Mouse (Mus musculus) hematopoietic stem cell, adult 5-6 weeks (primary cell): Measurements from ENCODE around the gene Ccdc80. TPM values are rescaled to one million over a fixed set of nuclear protein-coding genes. Genes with fewer than 3 reads are reported as not detected.

ENCODE experiments used
- ATAC-seq, 2 experiments: fragments of 125-278 bp in 1 of 2; replicated peaks in 1 of 2; 2 replicates each; pipeline ENCODE4 v1.8.0; 2016 to 2017; ENCODE audit warnings: inconsistent platforms in 2 of 2, mild to moderate bottlenecking in 2 of 2, moderate number of reproducible peaks in 2 of 2, low read depth in 1 of 2, moderate TSS enrichment in 1 of 2; ENCODE audit not compliant: low FRiP score in 2 of 2, poor library complexity in 2 of 2, severe bottlenecking in 2 of 2, insufficient read depth in 1 of 2, low TSS enrichment in 1 of 2
- total RNA-seq: library from RNA; stranded (forward); fragments of 172-1452, 232-1000 nt; gene quantifications from 2 replicates; pipeline ENCODE4 v1.2.3, GENCODE M21; 2017

Gene Ccdc80
- 0.94 TPM in 1 of 2 replicates, not detected in the other for total RNA-seq

GRCm38 (mm10) chr16:45093137-45093731 lies at the start of gene Ccdc80:
TSS of gene Ccdc80 (plus strand) at chr16:45093402.
- no peak for ATAC-seq

DNA sequence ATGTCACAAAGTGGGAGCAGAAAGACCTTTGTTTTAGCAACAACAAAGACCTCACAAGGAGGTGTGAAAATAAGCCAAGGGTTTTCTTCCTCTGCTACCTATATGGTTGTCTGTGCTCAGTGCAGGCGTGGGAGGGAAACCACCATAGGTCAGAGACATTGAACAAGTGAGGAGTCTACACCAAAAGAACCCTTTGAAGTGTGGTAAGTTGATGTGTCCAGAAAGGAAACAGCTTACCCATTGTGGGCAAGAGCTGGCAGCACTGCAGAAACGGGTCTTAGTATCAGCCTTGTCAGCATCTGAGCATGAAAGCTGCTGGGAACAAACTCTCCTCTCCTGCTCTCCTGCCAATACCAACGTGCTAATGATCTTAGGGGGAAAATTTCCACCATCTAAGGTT lies 48.4 kb upstream of the Ccdc80 start:
- ATAC-seq = peak; percentile 91 to 94

DNA sequence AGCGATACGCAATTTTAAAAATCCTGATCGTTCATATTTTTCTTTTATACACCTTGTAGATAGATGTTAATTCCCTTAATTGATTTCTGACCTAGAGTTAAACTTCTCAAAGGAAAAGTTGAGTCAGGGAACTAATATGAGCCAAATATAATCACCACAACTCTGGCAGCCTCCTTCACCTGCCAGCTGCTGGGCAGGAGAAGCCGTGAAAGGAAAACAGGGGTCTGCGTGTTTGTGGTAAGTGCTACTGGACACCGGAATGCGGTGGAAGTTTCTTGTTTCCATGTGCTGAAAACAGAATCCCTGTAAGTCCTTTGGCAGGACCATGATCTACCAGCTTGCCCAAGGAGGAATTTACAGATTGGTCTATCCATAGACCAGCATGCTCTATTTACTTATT lies 36.0 kb upstream of the Ccdc80 start:
- no peak for ATAC-seq

DNA sequence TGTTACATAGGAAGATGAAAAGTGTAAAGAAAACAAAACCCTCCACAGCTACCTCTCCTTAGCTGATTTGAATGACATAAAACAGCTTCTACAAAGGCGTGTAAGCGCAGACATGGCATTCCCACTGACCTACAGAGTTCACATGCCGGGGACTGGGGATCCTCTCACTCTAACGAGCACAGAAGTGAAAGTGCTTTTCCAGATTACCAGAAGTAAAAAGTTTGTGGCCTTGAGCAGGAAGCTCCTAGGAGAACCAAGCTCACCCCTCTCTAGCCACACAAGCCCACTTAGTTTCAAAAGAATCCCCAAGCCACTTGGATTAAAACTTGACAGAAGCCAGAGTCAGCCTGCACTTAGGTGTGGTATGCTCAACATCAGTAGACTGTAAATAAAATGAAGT lies 35.3 kb upstream of the Ccdc80 start:
- no peak; a peak in 1 of 4 replicates for ATAC-seq

- ATAC-seq = no peak
Measured at GRCm38 (mm10) chr16:45061140-45061539, 32.1 kb upstream of the Ccdc80 start.

GRCm38 (mm10) chr16:45070383-45071083 lies 22.7 kb upstream of the Ccdc80 start:
- ATAC-seq = no peak

- ATAC-seq = no peak
Measured at GRCm38 (mm10) chr16:45071424-45071823, 21.8 kb upstream of the Ccdc80 start.

- no peak for ATAC-seq
Measured at GRCm38 (mm10) chr16:45077517-45078080, 15.6 kb upstream of the Ccdc80 start.

- no peak for ATAC-seq
Measured at GRCm38 (mm10) chr16:45079322-45079721, 13.9 kb upstream of the Ccdc80 start.

DNA sequence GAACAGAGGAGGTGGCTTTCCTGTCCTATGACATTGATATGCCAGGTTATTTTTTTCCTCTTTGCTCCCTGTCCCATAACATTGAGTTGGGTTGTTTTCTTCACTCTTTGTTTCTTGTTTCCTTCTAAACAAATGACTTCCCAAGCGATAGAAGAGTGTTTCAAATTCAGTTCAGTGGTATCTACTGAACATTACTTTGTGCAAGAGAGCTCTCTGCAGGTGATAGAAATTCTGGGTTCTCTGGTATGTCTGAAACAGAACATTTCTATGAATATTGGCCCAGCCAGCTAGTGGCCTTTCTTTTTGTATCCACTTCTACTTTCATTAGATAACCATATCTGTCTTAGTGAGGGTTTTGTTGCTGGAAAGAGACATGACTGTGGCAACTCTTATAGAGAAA lies 4.4 kb upstream of the Ccdc80 start:
- ATAC-seq = no peak

DNA sequence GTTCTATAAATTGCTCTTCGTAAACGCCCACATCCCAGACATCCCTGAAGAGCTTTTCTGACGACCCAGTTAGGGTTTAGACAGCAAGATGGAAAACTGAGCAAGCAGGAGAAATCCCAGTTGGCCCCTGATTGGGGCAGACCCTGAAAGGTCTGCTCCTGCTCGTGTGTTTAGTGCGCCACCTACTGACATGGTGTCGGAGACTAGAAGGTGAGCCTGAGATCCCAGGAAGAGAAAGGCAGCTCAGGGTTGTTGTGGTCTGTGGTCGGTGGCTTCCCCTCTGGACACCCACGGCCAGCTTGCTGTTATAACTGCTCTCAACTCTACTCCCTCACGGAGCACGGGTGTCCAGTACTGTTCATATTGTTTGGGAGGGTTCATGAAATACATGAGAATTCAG lies 3.2 kb upstream of the Ccdc80 start:
- ATAC-seq = peak; percentile 94 to 97

DNA sequence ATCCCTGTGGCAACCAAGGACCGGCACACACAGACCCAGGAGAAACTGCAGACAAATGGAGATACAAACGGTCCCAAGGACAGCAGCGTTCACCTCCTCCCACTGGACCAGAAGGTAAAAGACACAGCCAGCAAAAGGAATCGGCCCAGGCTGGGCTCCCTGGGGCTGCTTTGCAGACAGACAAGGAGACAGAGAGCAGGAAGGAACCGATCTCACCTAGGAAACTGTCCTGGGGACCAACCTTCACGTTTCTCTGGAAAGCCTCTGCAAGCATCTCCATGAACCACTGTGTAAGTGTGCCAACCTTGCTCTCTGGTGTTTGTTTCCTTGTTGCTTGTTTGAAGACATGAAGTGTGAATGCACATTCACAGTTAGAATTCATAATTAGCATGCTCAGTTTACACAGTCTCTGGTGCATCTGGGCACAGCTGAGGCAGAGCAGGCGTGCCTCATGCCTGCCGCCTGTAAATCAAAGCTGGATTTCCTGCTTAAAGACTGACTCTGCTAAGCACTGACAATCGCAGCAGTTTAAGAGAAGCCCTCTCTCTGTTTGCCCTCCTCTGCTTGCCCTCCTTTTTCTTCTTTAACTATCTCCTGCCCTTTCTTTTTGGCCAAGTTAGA lies 1.0 kb downstream of the Ccdc80 start:
- ATAC-seq = no peak

DNA sequence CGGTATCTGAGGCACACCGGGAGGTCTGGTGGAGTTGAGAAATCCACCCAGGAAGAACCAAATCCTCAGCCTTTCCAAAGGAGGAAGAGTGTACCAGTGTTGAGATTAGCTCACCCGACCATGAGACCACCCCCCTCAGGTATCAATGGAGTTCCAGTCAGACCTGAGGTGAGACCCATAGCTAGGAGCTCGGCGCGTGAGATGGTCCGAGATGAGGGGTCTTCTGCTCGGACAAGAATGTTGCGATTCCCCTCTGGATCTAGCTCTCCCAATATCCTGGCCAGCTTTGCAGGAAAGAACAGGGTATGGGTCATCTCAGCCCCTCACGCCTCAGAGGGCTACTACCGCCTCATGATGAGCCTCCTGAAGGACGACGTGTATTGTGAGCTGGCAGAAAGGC lies 1.8 kb downstream of the Ccdc80 start:
- ATAC-seq = no peak

- peak in 1 of 2 experiments; percentile 44; a peak in 1 of 4 replicates for ATAC-seq
Measured at GRCm38 (mm10) chr16:45095561-45096482, 2.6 kb downstream of the Ccdc80 start.

DNA sequence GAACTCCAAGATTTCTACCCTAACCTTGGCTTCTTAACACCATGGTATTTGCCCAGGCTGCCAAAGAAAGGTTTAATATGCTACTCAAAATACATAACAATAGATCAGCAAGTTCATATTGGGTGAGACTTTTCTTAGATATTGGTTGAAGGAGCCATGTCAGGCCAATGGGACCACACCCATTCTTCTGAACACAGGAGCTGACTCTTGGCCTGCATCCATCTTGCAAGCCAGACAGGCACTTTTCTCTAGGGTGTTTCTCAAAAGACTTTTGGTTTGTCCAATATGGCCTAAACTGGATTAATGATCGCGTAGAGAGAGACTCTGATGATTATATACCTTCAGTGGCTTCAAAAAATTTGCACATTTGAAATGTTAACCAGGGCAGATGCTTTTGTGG lies 4.3 kb downstream of the Ccdc80 start:
- no peak for ATAC-seq

DNA sequence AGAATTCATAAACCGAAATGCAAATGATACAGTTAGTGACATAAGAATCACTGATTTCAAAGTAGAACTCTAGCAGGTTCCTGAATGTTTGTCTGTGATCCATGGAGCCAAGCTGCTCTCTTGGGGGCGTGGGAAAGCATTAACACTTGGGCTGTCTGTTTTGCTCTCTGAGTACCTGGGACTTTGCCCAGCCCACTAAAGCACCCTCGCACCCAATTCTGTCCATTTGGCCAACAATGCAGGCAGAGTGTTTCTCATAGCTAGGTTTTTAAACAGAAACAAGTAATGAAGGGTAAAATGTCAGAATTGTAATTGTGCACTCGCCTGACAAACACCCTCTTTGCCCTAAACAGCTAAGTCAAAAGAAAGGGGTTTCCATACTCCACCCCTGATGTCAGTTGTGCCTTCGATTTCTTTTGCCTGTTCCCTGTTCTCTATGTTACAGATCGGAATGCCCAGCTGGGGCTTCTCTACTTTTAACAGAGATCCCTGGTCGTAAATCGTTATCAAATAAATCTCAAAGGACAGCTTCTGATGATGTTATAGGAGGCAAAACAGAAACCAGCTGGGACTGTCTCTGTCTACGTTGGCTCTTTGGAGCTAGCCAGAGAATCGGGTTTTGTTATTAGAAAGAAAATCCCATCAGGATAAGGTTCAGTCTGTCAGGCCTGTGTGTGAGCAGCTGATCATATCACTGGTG lies 5.1 kb downstream of the Ccdc80 start:
- no peak for ATAC-seq

DNA sequence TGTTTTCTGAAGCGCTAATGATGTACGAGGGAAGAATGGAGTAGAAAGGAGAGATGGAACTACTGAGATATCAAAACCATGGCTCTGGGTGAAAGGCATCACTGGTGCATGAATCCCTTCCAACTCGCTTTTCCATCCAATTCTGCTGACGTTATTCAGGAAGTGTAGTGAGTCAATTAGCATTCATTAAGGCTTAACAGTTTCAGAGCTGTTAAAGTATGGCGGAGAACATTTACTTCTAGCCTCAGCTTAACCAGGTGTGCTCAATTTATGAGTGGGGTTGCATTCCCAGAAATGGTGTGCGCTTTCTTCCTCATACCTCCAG lies 5.6 kb downstream of the Ccdc80 start:
- ATAC-seq = no peak
